Comparison of ENCODE assay signal across 8 mouse cellular contexts in genomic region chr3:95881979-95882815, GRCm38 (mm10). TPM values are rescaled to one million over a fixed set of nuclear protein-coding genes. Genes with fewer than 3 reads are reported as not detected.
DNase-seq lines count a peak whose midpoint lies in the region; ATAC-seq and TF ChIP-seq lines count a peak whose summit lies in the region.

Ciart (minus strand) TSS chr3:95882251.

- peak; percentile 100 for ATAC-seq in forebrain, embryonic 11.5 days (replicated peaks; ENCODE audit: low FRiP score)
- peak; percentile 98 for ATAC-seq in heart, embryonic 15.5 days (replicated peaks; ENCODE audit: insufficient number of reproducible peaks, insufficient read depth, low FRiP score, low read depth)
- peak; percentile 94 for ATAC-seq in liver, embryonic 13.5 days (ENCODE audit: low read depth)
- ATAC-seq in stomach, embryonic 14.5 days (ENCODE audit: insufficient number of reproducible peaks, insufficient read depth, low FRiP score, low read depth), result peak; percentile 98

- H3K27ac ChIP-seq in forebrain, embryonic 11.5 days (ENCODE audit: low read depth, low read length), result no peak within 1 kb of the TSS
- H3K27ac ChIP-seq in heart, embryonic 15.5 days, result peak within 1 kb of the TSS; percentile 52
- H3K27ac ChIP-seq in liver, embryonic 13.5 days, result no peak within 1 kb of the TSS
- no peak within 1 kb of the TSS for H3K27ac ChIP-seq in stomach, embryonic 14.5 days (ENCODE audit: low read length)

- H3K9ac ChIP-seq in forebrain, embryonic 11.5 days (ENCODE audit: low read length), result peak within 1 kb of the TSS; percentile 43
- H3K9ac ChIP-seq in heart, embryonic 15.5 days, result peak within 1 kb of the TSS; percentile 43
- peak within 1 kb of the TSS; percentile 59 for H3K9ac ChIP-seq in liver, embryonic 13.5 days
- no peak within 1 kb of the TSS for H3K9ac ChIP-seq in stomach, embryonic 14.5 days (replicated peaks; ENCODE audit: low read depth, low read length)

- H3K4me3 ChIP-seq in E14TG2a.4 (replicated peaks; ENCODE audit: low read length), result peak within 1 kb of the TSS; percentile 82
- peak within 1 kb of the TSS; percentile 51 for H3K4me3 ChIP-seq in forebrain, embryonic 11.5 days (ENCODE audit: low read depth, low read length)
- peak within 1 kb of the TSS; percentile 56 for H3K4me3 ChIP-seq in heart, embryonic 15.5 days
- peak within 1 kb of the TSS; percentile 56 for H3K4me3 ChIP-seq in liver, embryonic 13.5 days (replicated peaks)
- H3K4me3 ChIP-seq in stomach, embryonic 14.5 days (ENCODE audit: low read depth, low read length), result peak within 1 kb of the TSS; percentile 43

- peak; percentile 80 for DNase-seq in c-Kit-positive CD71-positive TER-119-negative erythroid progenitor cells, embryonic 14.5 days (ENCODE audit: low read depth)
- peak; percentile 96 for DNase-seq in forebrain, embryonic 11.5 days (ENCODE audit: low spot score)
- peak; percentile 96 to 99 for DNase-seq in kidney, postnatal 25 days
- DNase-seq in liver, embryonic 13.5 days, result peak; percentile 86
- peak; percentile 84 to 91 for DNase-seq in natural killer cell, adult 2 months (ENCODE audit: low spot score in 2 of 2)

- peak within 1 kb of the TSS; percentile 99 for H3K4me2 ChIP-seq in forebrain, embryonic 11.5 days (ENCODE audit: low read depth, low read length, severe bottlenecking)
- peak within 1 kb of the TSS; percentile 99 for H3K4me2 ChIP-seq in heart, embryonic 15.5 days
- peak within 1 kb of the TSS; percentile 92 for H3K4me2 ChIP-seq in liver, embryonic 13.5 days
- peak within 1 kb of the TSS; percentile 98 for H3K4me2 ChIP-seq in stomach, embryonic 14.5 days (replicated peaks; ENCODE audit: low read depth, low read length)

- H3K9me3 ChIP-seq in E14TG2a.4 (ENCODE audit: low read length), result no peaks in the 10 kb centered on the region
- H3K9me3 ChIP-seq in forebrain, embryonic 11.5 days (ENCODE audit: control insufficient read depth, low read length), result no peaks in the 10 kb centered on the region
- H3K9me3 ChIP-seq in heart, embryonic 15.5 days (replicated peaks), result no peaks in the 10 kb centered on the region
- no peaks in the 10 kb centered on the region for H3K9me3 ChIP-seq in liver, embryonic 13.5 days (replicated peaks)
- no peaks in the 10 kb centered on the region for H3K9me3 ChIP-seq in stomach, embryonic 14.5 days (ENCODE audit: control insufficient read depth, low read depth, low read length)

- peaks cover 34% of the 10 kb centered on the region for H3K4me1 ChIP-seq in E14TG2a.4 (replicated peaks; ENCODE audit: low read depth, low read length)
- H3K4me1 ChIP-seq in forebrain, embryonic 11.5 days (replicated peaks; ENCODE audit: control insufficient read depth, insufficient read depth, low read length), result peaks cover 10% of the 10 kb centered on the region
- peaks cover 17% of the 10 kb centered on the region for H3K4me1 ChIP-seq in heart, embryonic 15.5 days (replicated peaks)
- H3K4me1 ChIP-seq in liver, embryonic 13.5 days (replicated peaks), result peaks cover 22% of the 10 kb centered on the region
- 0 out of 2 replicates have a peak, but pooled peaks cover 3% of the 10 kb centered on the region for H3K4me1 ChIP-seq in stomach, embryonic 14.5 days (ENCODE audit: control insufficient read depth, insufficient read depth, low read length)

- TF ChIP-seq CTCF in E14TG2a.4 (conservative IDR thresholded peaks at IDR 0.05; ENCODE audit: low read length), result no peak

- under 1% methylated on average over 66 of the region's 66 CpGs for WGBS in forebrain, embryonic 11.5 days
- under 1% methylated on average over 61 of the region's 66 CpGs for WGBS in heart, embryonic 15.5 days
- 1% methylated on average over 66 of the region's 66 CpGs for WGBS in liver, embryonic 13.5 days (ENCODE audit: insufficient replicate concordance)
- under 1% methylated on average over 66 of the region's 66 CpGs for WGBS in stomach, embryonic 14.5 days

- peaks cover 53% of the 10 kb centered on the region for H3K36me3 ChIP-seq in E14TG2a.4 (ENCODE audit: insufficient read depth, low read length)
- H3K36me3 ChIP-seq in forebrain, embryonic 11.5 days (ENCODE audit: control insufficient read depth, insufficient read depth, low read length), result no peaks in the 10 kb centered on the region
- peaks cover 12% of the 10 kb centered on the region; the same call in 1 of the 2 replicates for H3K36me3 ChIP-seq in heart, embryonic 15.5 days
- no peaks in the 10 kb centered on the region for H3K36me3 ChIP-seq in liver, embryonic 13.5 days
- no peaks in the 10 kb centered on the region for H3K36me3 ChIP-seq in stomach, embryonic 14.5 days (ENCODE audit: control insufficient read depth, insufficient read depth, low read length)

- peaks cover 31% of the 10 kb centered on the region for H3K27me3 ChIP-seq in E14TG2a.4 (ENCODE audit: insufficient read depth, low read length)
- no peaks in the 10 kb centered on the region; the same call in 1 of the 2 replicates for H3K27me3 ChIP-seq in forebrain, embryonic 11.5 days (ENCODE audit: control insufficient read depth, insufficient read depth, low read length)
- H3K27me3 ChIP-seq in heart, embryonic 15.5 days, result no peaks in the 10 kb centered on the region
- H3K27me3 ChIP-seq in liver, embryonic 13.5 days, result peaks cover 28% of the 10 kb centered on the region
- H3K27me3 ChIP-seq in stomach, embryonic 14.5 days (ENCODE audit: control insufficient read depth, insufficient read depth, low read length), result no peaks in the 10 kb centered on the region

RNA-seq across cellular contexts. Expression of gene Ciart, which starts in this region (rescaled TPM):
- 5.8 and 7.7 TPM in 2 replicates for polyA plus RNA-seq in forebrain, embryonic 11.5 days (2014; fragmentation: Nextera tagmentation; extraction: Ambion mirVana)
- 3.6 and 4.7 TPM in 2 replicates for polyA plus RNA-seq in heart, embryonic 15.5 days (2015; fragmentation: Nextera tagmentation; extraction: Ambion mirVana)
- 0.88 and 1.4 TPM in 2 replicates for polyA plus RNA-seq in liver, embryonic 13.5 days (2015; fragmentation: Nextera tagmentation; extraction: Ambion mirVana)
- 5.3 and 5.6 TPM in 2 replicates for polyA plus RNA-seq in stomach, embryonic 14.5 days (2014; fragmentation: Nextera tagmentation; extraction: Ambion mirVana)
